Mouse (Mus musculus): Measurements from ENCODE around the gene Cyp4f17. TPM values are rescaled to one million over a fixed set of nuclear protein-coding genes. Genes with fewer than 3 reads are reported as not detected.

Cyp4f17 gene
- polyA plus RNA-seq, 1 experiment, result 11.5 TPM

GRCm38 (mm10) chr17:32478727-32479126 is 27.1 kb upstream of the Cyp4f17 start:
- no peaks in the 10 kb centered on the region for H3K27me3 ChIP-seq (ENCODE audit: control insufficient read depth, insufficient read depth, low read length, poor library complexity, severe bottlenecking)
- H3K9me3 ChIP-seq (replicated peaks; ENCODE audit: control insufficient read depth, insufficient read depth, low read length, poor library complexity, severe bottlenecking), result no peaks in the 10 kb centered on the region
- H3K4me3 ChIP-seq (ENCODE audit: low read depth, low read length), result no peak overlapping the region
- H3K9ac ChIP-seq (ENCODE audit: low read depth, poor library complexity, severe bottlenecking), result no peak overlapping the region
- no peak overlapping the region for H3K27ac ChIP-seq (ENCODE audit: insufficient read depth, low read length)
- H3K36me3 ChIP-seq (ENCODE audit: control insufficient read depth, insufficient read depth, low read length, poor library complexity, severe bottlenecking), result no peaks in the 10 kb centered on the region
- H3K4me1 ChIP-seq (ENCODE audit: control insufficient read depth, insufficient read depth, low read length), result no peaks in the 10 kb centered on the region
- TF ChIP-seq POLR2A (IDR thresholded peaks at IDR 0.05; ENCODE audit: insufficient read depth, low read length) (no peak), CTCF (IDR thresholded peaks at IDR 0.05; ENCODE audit: low read depth, low read length) (no peak), EP300 (IDR thresholded peaks at IDR 0.05; ENCODE audit: insufficient read depth, low read depth, low read length) (no peak)

- H3K27me3 ChIP-seq (ENCODE audit: control insufficient read depth, insufficient read depth, low read length, poor library complexity, severe bottlenecking), result no peaks in the 10 kb centered on the region
Measured at GRCm38 (mm10) chr17:32479554-32480506, 26.0 kb upstream of the Cyp4f17 start.

GRCm38 (mm10) chr17:32481766-32482165 is 24.1 kb upstream of the Cyp4f17 start:
- Histone ChIP-seq H3K9ac (ENCODE audit: low read depth, poor library complexity, severe bottlenecking) (no peak overlapping the region), H3K9me3 (replicated peaks; ENCODE audit: control insufficient read depth, insufficient read depth, low read length, poor library complexity, severe bottlenecking) (no peaks in the 10 kb centered on the region), H3K27ac (ENCODE audit: insufficient read depth, low read length) (no peak overlapping the region), H3K27me3 (ENCODE audit: control insufficient read depth, insufficient read depth, low read length, poor library complexity, severe bottlenecking) (no peaks in the 10 kb centered on the region), H3K4me1 (ENCODE audit: control insufficient read depth, insufficient read depth, low read length) (no peaks in the 10 kb centered on the region), H3K4me3 (ENCODE audit: low read depth, low read length) (peak overlapping the region; percentile 42), H3K36me3 (ENCODE audit: control insufficient read depth, insufficient read depth, low read length, poor library complexity, severe bottlenecking) (no peaks in the 10 kb centered on the region)
- TF ChIP-seq EP300 (IDR thresholded peaks at IDR 0.05; ENCODE audit: insufficient read depth, low read depth, low read length) (no peak), POLR2A (IDR thresholded peaks at IDR 0.05; ENCODE audit: insufficient read depth, low read length) (no peak), CTCF (IDR thresholded peaks at IDR 0.05; ENCODE audit: low read depth, low read length) (no peak)

More at GRCm38 (mm10) chr17:32479554-32480506, 26.0 kb upstream of the Cyp4f17 start:
- Histone ChIP-seq H3K4me3 (ENCODE audit: low read depth, low read length) (no peak overlapping the region), H3K4me1 (ENCODE audit: control insufficient read depth, insufficient read depth, low read length) (no peaks in the 10 kb centered on the region), H3K27ac (ENCODE audit: insufficient read depth, low read length) (no peak overlapping the region), H3K9me3 (replicated peaks; ENCODE audit: control insufficient read depth, insufficient read depth, low read length, poor library complexity, severe bottlenecking) (no peaks in the 10 kb centered on the region), H3K9ac (ENCODE audit: low read depth, poor library complexity, severe bottlenecking) (no peak overlapping the region), H3K36me3 (ENCODE audit: control insufficient read depth, insufficient read depth, low read length, poor library complexity, severe bottlenecking) (no peaks in the 10 kb centered on the region)
- peak; percentile 44 for TF ChIP-seq CTCF (IDR thresholded peaks at IDR 0.05; ENCODE audit: low read depth, low read length)
- no peak for TF ChIP-seq POLR2A (IDR thresholded peaks at IDR 0.05; ENCODE audit: insufficient read depth, low read length)
- TF ChIP-seq EP300 (IDR thresholded peaks at IDR 0.05; ENCODE audit: insufficient read depth, low read depth, low read length), result no peak

GRCm38 (mm10) chr17:32483200-32483599 is 22.6 kb upstream of the Cyp4f17 start:
- H3K4me1 ChIP-seq (ENCODE audit: control insufficient read depth, insufficient read depth, low read length), result no peaks in the 10 kb centered on the region
- H3K9ac ChIP-seq (ENCODE audit: low read depth, poor library complexity, severe bottlenecking), result peak overlapping the region; percentile 3; the same call in 1 of the 2 replicates
- H3K36me3 ChIP-seq (ENCODE audit: control insufficient read depth, insufficient read depth, low read length, poor library complexity, severe bottlenecking), result no peaks in the 10 kb centered on the region
- H3K9me3 ChIP-seq (replicated peaks; ENCODE audit: control insufficient read depth, insufficient read depth, low read length, poor library complexity, severe bottlenecking), result no peaks in the 10 kb centered on the region
- peak overlapping the region; percentile 44 for H3K4me3 ChIP-seq (ENCODE audit: low read depth, low read length)
- no peaks in the 10 kb centered on the region for H3K27me3 ChIP-seq (ENCODE audit: control insufficient read depth, insufficient read depth, low read length, poor library complexity, severe bottlenecking)
- H3K27ac ChIP-seq (ENCODE audit: insufficient read depth, low read length), result no peak overlapping the region
- peak; percentile 61 for TF ChIP-seq CTCF (IDR thresholded peaks at IDR 0.05; ENCODE audit: low read depth, low read length)
- TF ChIP-seq EP300 (IDR thresholded peaks at IDR 0.05; ENCODE audit: insufficient read depth, low read depth, low read length), result no peak

- Histone ChIP-seq H3K9ac (ENCODE audit: low read depth, poor library complexity, severe bottlenecking) (peak overlapping the region; percentile 16; the same call in 1 of the 2 replicates), H3K36me3 (ENCODE audit: control insufficient read depth, insufficient read depth, low read length, poor library complexity, severe bottlenecking) (no peaks in the 10 kb centered on the region), H3K27me3 (ENCODE audit: control insufficient read depth, insufficient read depth, low read length, poor library complexity, severe bottlenecking) (no peaks in the 10 kb centered on the region), H3K9me3 (replicated peaks; ENCODE audit: control insufficient read depth, insufficient read depth, low read length, poor library complexity, severe bottlenecking) (no peaks in the 10 kb centered on the region), H3K4me3 (ENCODE audit: low read depth, low read length) (peak overlapping the region; percentile 73), H3K4me1 (ENCODE audit: control insufficient read depth, insufficient read depth, low read length) (no peaks in the 10 kb centered on the region), H3K27ac (ENCODE audit: insufficient read depth, low read length) (no peak overlapping the region)
- TF ChIP-seq POLR2A (IDR thresholded peaks at IDR 0.05; ENCODE audit: insufficient read depth, low read length) (peak; percentile 33), EP300 (IDR thresholded peaks at IDR 0.05; ENCODE audit: insufficient read depth, low read depth, low read length) (no peak), CTCF (IDR thresholded peaks at IDR 0.05; ENCODE audit: low read depth, low read length) (no peak)
Measured at GRCm38 (mm10) chr17:32492349-32492980, 13.4 kb upstream of the Cyp4f17 start.

Data from ES-Bruce4 (cell line).